Mouse (Mus musculus) urinary bladder, postnatal 4 days (tissue): ENCODE measurements around the gene Ctsd.

Experiments used
- DNase-seq, 2 experiments: peaks; one replicate each; pipeline ENCODE4 v3.0.0; 2021 to 2022; ENCODE audit warnings: low spot score in 2 of 2

The Ctsd gene

GRCm38 (mm10) chr7:142400112-142400749 is 12.4 kb upstream of the Ctsd start:
- DNase-seq, result no peak

DNA sequence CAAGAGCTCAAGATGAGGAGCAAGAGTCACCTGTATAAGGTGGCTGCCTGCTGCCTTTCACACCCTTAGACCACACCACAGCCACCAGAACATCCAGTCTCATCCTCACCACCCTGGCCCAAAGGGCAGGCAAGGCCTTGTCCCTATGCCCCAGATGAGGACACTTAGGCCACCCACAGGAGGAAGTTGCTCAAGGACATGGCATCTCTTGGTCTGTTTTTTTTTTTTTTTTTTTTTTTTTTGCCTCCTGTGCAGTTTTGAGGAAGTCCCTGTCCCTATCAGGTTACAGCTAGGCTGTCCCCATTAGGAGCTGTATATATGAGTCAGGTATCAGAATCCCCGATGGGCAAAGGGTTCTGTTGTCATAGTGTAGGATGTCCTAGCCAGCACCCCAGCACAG is 11.4 kb upstream of the Ctsd start:
- DNase-seq, result no peak

DNA sequence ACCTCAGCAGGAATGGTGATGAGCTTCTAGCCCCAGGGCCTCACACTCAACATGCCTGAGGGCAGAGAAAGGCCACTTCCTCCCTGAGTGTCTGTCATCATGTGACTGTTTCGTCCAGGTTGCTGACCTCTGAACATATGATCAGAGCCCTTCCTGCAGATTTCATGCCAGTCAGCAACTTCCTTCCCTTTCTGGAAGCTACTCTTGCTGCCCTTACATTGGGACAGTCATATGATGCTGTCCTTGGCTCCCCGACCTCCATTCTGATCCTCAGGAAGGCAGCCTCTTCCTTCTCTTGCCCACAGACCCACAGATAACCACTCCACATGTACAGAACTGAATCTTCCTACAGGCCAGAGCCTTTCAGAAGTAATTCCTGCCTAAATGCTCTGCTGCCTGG is 10.2 kb upstream of the Ctsd start:
- no peak for DNase-seq

DNA sequence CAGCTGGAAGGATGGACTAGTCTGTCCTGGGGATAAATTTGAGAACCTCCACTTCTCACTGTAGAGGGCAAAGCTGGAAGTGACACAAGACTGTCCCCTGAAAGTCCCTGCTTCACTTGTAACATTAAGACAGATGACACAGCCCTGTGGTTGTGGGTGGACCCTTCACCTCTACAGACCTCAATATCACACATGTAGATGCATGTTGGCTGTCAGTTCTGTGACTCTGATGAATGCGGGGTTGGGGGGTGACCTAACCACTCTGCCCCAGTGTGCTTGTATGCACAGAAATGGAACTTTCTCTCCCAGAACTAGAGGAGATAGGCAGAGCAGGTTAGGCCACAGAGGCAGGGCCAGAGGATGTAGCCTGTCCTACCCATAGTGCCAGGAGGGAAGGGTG is 8.8 kb upstream of the Ctsd start:
- no peak for DNase-seq

- no peak for DNase-seq
These were observed 7.6 kb upstream of the Ctsd start for GRCm38 (mm10) chr7:142395472-142395871.

DNA sequence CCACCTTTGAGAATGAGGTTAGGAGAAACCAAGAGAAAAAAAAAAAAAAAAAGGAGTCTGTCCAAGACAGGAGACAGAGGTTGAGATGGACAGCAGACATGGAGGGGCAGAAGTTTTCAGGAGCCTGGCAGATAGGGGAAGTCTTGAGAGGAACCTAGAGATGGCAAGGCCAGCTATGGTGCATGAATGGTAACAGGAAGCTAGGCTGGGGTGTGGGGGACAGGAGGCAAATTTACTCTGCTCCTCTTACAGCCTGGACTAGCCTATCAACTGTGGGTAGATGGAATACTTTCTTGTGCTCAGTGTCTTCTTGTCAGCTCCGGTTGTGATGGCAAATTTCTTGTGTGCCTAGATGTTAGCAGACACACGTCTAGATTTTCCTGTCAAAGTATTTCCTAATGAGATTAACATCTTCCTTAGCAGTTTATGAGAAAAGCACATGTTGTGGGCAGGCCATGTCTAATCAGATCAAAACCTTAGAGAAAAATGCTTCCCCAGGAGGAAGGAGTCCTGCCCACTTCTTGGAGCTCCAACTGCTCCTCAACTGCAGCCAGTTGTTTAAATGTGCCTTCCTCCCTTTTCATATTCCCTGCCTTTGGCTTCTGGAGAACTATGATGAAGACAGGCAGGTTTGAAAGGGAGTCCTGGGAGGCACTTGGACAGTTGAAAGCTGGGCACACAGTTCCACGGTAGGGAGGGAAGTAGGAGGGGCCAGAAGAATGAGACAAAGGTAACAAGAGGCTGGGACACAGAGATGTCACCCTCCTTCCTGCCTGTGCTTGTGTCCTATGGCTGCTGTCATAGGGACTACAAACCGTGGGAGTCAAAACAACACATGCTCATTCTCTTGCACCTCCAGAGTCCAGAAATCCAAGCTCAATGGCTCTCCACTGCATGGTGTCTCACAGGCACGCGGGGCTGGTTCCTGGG is 6.7 kb upstream of the Ctsd start:
- DNase-seq, result no peak

DNA sequence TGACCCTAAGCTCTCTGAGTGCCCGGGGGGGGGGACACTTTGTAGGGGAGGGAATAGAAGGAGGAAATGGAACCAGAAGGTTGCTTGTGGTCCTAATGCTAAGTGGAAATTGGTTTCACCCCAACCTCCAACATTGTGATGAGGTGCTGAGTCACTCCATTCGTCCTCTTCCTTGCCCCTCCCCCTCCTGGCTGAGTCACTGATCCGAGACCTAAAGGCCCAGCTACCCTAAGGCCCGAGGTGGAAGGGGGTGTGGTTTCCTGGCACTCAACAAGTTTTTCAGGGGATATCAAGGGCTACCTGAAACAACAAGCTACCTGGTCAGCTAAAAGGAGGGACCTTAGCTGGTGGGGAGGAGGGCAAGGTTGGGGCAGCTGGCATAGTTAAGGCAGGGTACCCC is 5.4 kb upstream of the Ctsd start:
- no peak for DNase-seq

DNA sequence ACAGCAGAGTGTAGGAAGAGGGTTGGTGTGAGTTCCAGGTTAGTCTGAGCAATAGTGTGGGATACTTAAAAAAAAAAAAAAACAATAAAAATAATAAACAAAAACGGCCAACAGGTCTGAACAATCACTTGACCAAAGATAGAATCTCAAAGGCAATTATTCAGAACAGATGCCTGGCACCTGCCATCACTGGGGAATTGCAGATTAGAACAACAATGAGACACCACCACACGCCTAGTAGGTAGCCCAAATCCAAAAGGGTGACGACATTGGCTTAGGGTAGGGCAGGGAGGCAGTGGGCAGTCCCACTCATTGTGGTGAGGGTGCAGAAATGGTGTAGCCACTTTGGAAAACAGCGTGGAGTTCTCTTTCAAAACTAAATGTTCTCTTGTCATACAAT is 3.8 kb upstream of the Ctsd start:
- no peak for DNase-seq

- DNase-seq, result no peak
These were observed 3.3 kb upstream of the Ctsd start for GRCm38 (mm10) chr7:142391108-142391507.

DNA sequence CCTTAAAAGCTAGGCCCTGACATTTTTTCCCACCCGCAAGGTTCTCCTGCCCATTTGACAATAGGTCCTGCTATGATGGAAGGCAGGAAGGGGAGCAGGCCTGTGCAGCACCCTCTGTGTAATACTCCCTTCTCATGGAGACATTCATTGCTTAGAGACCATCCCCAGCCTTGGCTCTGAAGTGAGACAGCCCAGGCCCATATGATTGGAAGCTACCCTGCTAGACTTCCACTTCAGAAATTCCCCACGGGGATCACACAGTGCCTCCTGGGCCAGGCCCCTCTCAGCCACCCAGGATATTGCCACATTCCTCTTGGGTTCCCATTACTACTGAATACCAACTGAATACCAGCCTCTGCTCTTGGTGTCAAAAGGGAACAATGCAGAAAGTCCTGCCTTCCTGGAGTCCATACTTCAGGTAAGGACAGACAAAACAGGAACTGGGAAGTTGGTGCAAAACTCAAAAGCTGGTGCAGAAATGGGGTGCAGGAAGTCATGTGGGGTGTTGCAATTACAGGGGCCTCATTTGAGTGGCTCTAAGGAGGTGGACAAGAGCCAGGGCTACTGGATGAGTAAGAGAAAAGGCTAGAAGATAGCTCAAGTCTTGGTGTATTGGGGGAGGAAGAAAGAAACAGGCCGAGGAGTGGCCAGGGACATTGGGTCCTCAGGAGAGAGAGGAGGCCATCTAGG is 2.3 kb upstream of the Ctsd start:
- no peak for DNase-seq

GRCm38 (mm10) chr7:142388740-142389139 is 902 bp upstream of the Ctsd start:
- DNase-seq, result no peak

DNA sequence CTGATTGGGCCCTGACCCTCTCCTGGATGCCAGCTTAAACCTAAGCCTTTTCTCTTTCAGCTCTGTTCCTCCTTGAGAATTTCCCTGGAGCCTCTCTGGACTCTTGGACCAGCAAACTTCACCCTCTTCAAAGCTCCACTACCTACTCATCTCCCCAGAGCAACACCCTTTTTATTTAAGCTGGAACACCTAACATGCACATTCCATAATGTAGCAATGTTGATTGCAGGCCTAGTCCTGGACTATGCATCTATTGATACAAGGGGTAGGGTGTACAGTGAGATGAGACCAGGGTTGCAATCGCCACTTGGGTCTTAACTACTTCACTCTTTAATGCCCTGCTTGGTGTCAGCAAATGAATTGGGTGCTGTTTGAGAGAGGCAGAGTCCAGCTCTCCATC is 360 bp upstream of the Ctsd start:
- no peak for DNase-seq

DNA sequence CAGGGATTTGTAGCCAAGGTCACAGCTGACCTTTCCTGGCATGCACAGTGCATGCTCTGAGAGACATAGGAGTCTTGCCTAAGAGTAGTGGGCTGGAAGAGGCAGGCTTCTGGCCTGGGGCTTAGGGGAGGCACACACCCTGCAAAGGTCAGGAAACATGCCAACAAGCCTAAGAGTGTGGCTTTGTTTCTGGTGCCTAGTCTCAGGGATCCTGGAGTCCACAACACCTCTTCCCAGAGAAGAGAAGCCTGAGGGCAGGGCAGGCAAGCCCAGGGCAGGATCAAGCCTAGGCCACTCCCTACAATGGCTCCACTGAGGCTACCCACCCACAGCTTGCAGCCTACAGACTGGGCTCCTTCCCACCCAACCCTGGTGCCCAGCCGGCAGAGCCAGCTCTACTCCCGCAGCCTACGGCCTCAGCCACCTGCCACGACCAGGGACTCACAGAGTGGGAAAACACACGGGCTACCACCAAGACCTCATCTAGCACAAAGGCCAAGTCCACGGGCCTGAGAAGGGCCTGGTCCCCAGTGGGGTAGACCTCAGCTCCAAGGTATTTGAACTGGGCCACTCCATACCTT is 1.1 kb downstream of the Ctsd start:
- no peak for DNase-seq

- no peak for DNase-seq
These were observed 2.0 kb downstream of the Ctsd start for GRCm38 (mm10) chr7:142385742-142386403.

DNA sequence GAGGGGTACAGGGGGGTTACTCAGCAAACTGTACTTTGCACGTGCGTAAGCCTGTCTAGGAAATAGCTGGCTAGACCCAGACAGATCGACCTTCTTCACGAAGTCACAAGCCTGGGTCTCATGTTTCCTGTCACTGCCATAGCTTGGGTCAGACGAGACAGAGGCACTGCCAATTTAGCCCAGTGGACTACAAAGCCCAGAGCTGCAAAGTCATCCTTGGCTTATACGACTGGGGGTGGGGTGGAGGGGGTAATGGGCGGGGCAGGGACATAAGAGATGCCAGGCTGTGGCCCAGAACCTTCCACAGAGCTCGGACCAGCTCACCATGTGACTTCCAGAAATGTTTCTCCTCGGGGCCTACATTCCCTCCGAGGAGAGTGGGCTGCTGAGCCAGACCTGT is 3.5 kb downstream of the Ctsd start:
- DNase-seq, result no peak

GRCm38 (mm10) chr7:142382567-142382966 is 5.3 kb downstream of the Ctsd start, which contains the start of gene Gm49369:
Gm49369 (minus strand) TSS chr7:142382667.
- no peak for DNase-seq

- DNase-seq, result no peak
These were observed 6.7 kb downstream of the Ctsd start for GRCm38 (mm10) chr7:142381175-142381574.

DNA sequence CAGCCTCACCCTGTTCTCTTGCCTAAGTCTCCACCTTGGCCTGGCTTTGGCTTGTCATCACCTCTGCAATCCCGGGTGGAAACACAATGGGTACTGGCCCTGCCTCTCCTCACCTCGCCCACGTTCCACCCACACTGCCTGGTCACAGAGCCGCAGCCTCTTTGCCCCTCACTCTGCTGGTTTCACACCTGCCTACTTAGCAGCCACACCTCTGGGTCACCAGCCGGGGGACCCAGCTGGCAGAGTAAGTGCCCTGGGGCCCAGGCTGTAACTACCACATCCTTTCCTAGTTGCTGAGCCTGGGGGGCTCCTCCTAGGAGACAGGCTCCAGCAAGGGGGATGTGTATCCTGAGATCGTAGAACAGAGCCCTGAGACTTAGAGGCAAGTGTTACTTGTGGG is 8.7 kb downstream of the Ctsd start:
- no peak for DNase-seq

DNA sequence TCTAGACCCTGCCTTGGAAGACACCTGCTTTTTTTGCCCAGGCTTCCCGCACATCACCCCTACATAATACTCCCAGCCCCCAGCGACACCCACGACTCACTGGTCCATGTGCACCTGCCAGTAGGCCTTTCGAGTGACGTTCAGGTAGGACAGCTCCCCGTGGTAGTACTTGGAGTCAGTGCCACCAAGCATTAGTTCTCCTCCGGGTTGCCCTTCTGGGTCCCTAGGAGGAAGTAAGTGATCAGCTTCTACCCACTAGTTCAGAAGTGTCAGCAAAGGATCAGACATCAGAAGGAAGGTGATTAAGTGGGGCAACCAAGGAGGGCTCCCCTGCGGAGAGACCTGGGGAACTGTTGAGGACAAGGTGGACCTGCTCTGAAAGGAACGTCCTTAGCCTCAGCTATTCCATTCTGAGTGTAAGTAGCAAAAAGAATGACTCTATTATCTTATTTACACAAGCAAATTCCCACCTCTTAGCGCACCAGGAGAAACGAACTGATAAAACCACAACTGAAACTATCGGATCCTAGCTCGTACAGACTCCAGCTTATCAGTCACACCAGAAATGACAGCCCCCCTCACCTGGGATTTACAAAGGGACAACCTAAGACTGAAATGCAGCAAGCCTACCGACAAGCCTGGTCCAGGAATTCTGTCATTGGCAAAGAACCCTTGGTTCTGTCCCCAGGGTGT is 10.5 kb downstream of the Ctsd start:
- DNase-seq, result no peak

DNA sequence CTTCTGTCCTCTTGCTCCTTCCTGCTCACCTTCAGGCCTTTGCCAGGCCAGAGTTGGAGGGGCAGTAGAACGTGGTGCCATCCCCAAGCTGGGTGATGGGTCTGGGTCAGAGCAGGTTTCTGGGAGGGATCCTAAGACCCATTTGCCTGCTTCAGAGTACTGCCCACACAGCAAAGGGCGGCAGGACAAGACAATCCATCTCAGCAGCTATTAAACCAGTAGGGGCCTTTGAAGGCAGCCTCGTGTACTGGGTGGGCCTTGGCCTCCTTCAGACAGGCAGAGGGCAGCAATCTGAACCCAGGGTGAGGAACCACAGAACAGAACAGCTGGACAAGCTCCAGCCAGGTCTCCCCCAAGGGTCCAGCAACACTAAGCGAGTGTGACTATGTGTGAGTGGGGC is 11.7 kb downstream of the Ctsd start:
- no peak for DNase-seq

GRCm38 (mm10) chr7:142375261-142375724 is 12.5 kb downstream of the Ctsd start:
- no peak for DNase-seq
